Mouse (Mus musculus): Measurements from ENCODE around the gene Skint10. TPM values are rescaled to one million over a fixed set of nuclear protein-coding genes. Genes with fewer than 3 reads are reported as not detected.

The Skint10 gene
- not detected in 2 replicates for polyA plus RNA-seq (2014; fragmentation: Nextera tagmentation; extraction: Ambion mirVana)

- Histone ChIP-seq H3K9me3 (ENCODE audit: control insufficient read depth, low read length) (peaks cover 32% of the 10 kb centered on the region), H3K4me2 (replicated peaks) (no peak within 1 kb of the TSS), H3K4me1 (replicated peaks; ENCODE audit: control insufficient read depth, insufficient read depth, low read length) (no peaks in the 10 kb centered on the region), H3K27ac (no peak within 1 kb of the TSS), H3K4me3 (replicated peaks; ENCODE audit: low read length) (no peak within 1 kb of the TSS), H3K9ac (no peak within 1 kb of the TSS), H3K27me3 (ENCODE audit: control insufficient read depth, insufficient read depth, low read length) (no peaks in the 10 kb centered on the region), H3K36me3 (replicated peaks; ENCODE audit: control insufficient read depth, insufficient read depth) (no peaks in the 10 kb centered on the region)
- 73% methylated on average over 1 of the region's 1 CpGs for WGBS
- DNase-seq (ENCODE audit: low spot score) = no peak
- no peak for ATAC-seq (ENCODE audit: low FRiP score)
Measured at GRCm38 (mm10) chr4:112774766-112775165, at the start of gene Skint10. Gene Skint10, minus strand, starts transcription at chr4:112774866.

GRCm38 (mm10) chr4:112790646-112791045 lies 16.0 kb upstream of the Skint10 start:
- Histone ChIP-seq H3K36me3 (replicated peaks; ENCODE audit: control insufficient read depth, insufficient read depth) (no peaks in the 10 kb centered on the region), H3K4me1 (replicated peaks; ENCODE audit: control insufficient read depth, insufficient read depth, low read length) (no peaks in the 10 kb centered on the region), H3K9me3 (ENCODE audit: control insufficient read depth, low read length) (peaks cover 48% of the 10 kb centered on the region), H3K9ac (no peak overlapping the region), H3K27me3 (ENCODE audit: control insufficient read depth, insufficient read depth, low read length) (no peaks in the 10 kb centered on the region), H3K27ac (no peak overlapping the region), H3K4me2 (replicated peaks) (no peak overlapping the region), H3K4me3 (replicated peaks; ENCODE audit: low read length) (no peak overlapping the region)
- WGBS = 5% methylated on average over 1 of the region's 1 CpGs
- no peak for DNase-seq (ENCODE audit: low spot score)
- ATAC-seq (ENCODE audit: low FRiP score) = no peak

Other genes with a start within 250 kb of the Skint10 start
- gene Skint2, start 217.7 kb downstream of the Skint10 start, polyA plus RNA-seq (2014; fragmentation: Nextera tagmentation; extraction: Ambion mirVana) = not detected in 2 replicates